Mouse (Mus musculus) kidney, embryonic 14.5 days (tissue): ENCODE measurements at regions not wholly inside any gene's neighbourhood (a gene's known extent, or its start where the extent isn't known, plus 50 kb on each side); places are given as distances from the start of the nearest gene placed in this dataset.
A peak's percentile ranks its signal among the peaks of the same experiment; 100 is the strongest.
"Not testable (repeated sequence)": the region's sequence is repeated elsewhere in the genome, so short reads cannot be mapped to it uniquely, and the experiment has no call there.

Source experiments
- ATAC-seq: fragments of 200-750 bp; cut with Nextera tagmentation; 2 replicates; pipeline ENCODE4 v1.8.0; 2017; ENCODE audit warnings: moderate number of reproducible peaks, mild to moderate bottlenecking, moderate TSS enrichment, moderate library complexity; ENCODE audit not compliant: low FRiP score, low TSS enrichment
- H3K27ac ChIP-seq: fragments of 300-500 bp; sonication (generic); 2 replicates; pipeline ENCODE4 v1.5.1; 2014; ENCODE audit warnings: low read depth, mild to moderate bottlenecking, low read length, moderate library complexity, mixed read lengths
- H3K27me3 ChIP-seq: fragments of 300-500 bp; sonication (generic); 2 replicates; pipeline ENCODE4 v1.6.1; 2014; ENCODE audit warnings: mild to moderate bottlenecking, low read length; ENCODE audit not compliant: control insufficient read depth, insufficient read depth
- H3K36me3 ChIP-seq: fragments of 300-500 bp; sonication (generic); 2 replicates; pipeline ENCODE4 v1.6.1; 2014; ENCODE audit warnings: low read length, mixed read lengths; ENCODE audit not compliant: control insufficient read depth, insufficient read depth
- H3K4me1 ChIP-seq: fragments of 300-500 bp; sonication (generic); 2 replicates; pipeline ENCODE4 v1.6.1; 2014; ENCODE audit warnings: low read length, mixed read lengths; ENCODE audit not compliant: control insufficient read depth, insufficient read depth
- H3K4me2 ChIP-seq: fragments of 300-500 bp; sonication (generic); replicated peaks from 2 replicates; pipeline ENCODE4 v1.6.1; 2014; ENCODE audit warnings: low read depth, mild to moderate bottlenecking, low read length
- H3K4me3 ChIP-seq: fragments of 300-500 bp; sonication (generic); 2 replicates; pipeline ENCODE4 v1.5.1; 2014; ENCODE audit warnings: mild to moderate bottlenecking, low read length
- H3K9ac ChIP-seq: fragments of 300-500 bp; sonication (generic); 2 replicates; pipeline ENCODE4 v1.6.1; 2014; ENCODE audit warnings: low read depth, mild to moderate bottlenecking, low read length, moderate library complexity
- H3K9me3 ChIP-seq: fragments of 300-500 bp; sonication (generic); 2 replicates; pipeline ENCODE4 v1.6.1; 2016; ENCODE audit warnings: low read length; ENCODE audit not compliant: control insufficient read depth
- WGBS: fragments of 180-500 bp; shearing (Covaris S2); extraction: QIAGEN DNeasy Blood & Tissue Kit; methylation state at CpG from one replicate; pipeline ENCODE4 v1.1.7; 2014; 5-methylcytosine and 5-hydroxymethylcytosine counted together

- 90% methylated on average over 7 of the region's 7 CpGs for WGBS
- no peak overlapping the region for H3K9ac ChIP-seq
These were observed 265.2 kb upstream of the Ubash3b start for GRCm38 (mm10) chr9:41426698-41427097.

GRCm38 (mm10) chr9:41425225-41425624 is 263.7 kb upstream of the Ubash3b start:
- Histone ChIP-seq H3K36me3 (no peaks in the 10 kb centered on the region), H3K27ac (no peak overlapping the region), H3K9me3 (no peaks in the 10 kb centered on the region), H3K9ac (no peak overlapping the region), H3K4me1 (no peaks in the 10 kb centered on the region), H3K27me3 (no peaks in the 10 kb centered on the region), H3K4me3 (no peak overlapping the region), H3K4me2 (no peak overlapping the region)
- 93% methylated on average over 6 of the region's 6 CpGs for WGBS
- ATAC-seq = no peak

More at GRCm38 (mm10) chr9:41426698-41427097, 265.2 kb upstream of the Ubash3b start:
- Histone ChIP-seq H3K36me3 (no peaks in the 10 kb centered on the region), H3K9me3 (no peaks in the 10 kb centered on the region), H3K27me3 (no peaks in the 10 kb centered on the region), H3K4me2 (no peak overlapping the region), H3K27ac (no peak overlapping the region), H3K4me1 (no peaks in the 10 kb centered on the region), H3K4me3 (no peak overlapping the region)
- ATAC-seq = no peak

- Histone ChIP-seq H3K4me2 (no peak overlapping the region), H3K9me3 (no peaks in the 10 kb centered on the region), H3K4me1 (no peaks in the 10 kb centered on the region), H3K27me3 (no peaks in the 10 kb centered on the region), H3K4me3 (no peak overlapping the region), H3K9ac (no peak overlapping the region), H3K36me3 (no peaks in the 10 kb centered on the region), H3K27ac (no peak overlapping the region)
- no peak for ATAC-seq
- 82% methylated on average over 3 of the region's 3 CpGs for WGBS
These were observed 252.3 kb upstream of the Ubash3b start for GRCm38 (mm10) chr9:41413791-41414190.

- not testable (repeated sequence) for H3K9me3 ChIP-seq, H3K27ac ChIP-seq, H3K4me1 ChIP-seq, ATAC-seq, H3K4me2 ChIP-seq, H3K27me3 ChIP-seq, H3K4me3 ChIP-seq, H3K36me3 ChIP-seq, H3K9ac ChIP-seq
These were observed 251.6 kb upstream of the Ubash3b start for GRCm38 (mm10) chr9:41413091-41413490.

GRCm38 (mm10) chr9:41412174-41412757 is 250.8 kb upstream of the Ubash3b start:
- peaks cover 4% of the 10 kb centered on the region; the same call in 1 of the 2 replicates for H3K4me1 ChIP-seq
- no peak overlapping the region for H3K4me3 ChIP-seq
- no peak overlapping the region for H3K9ac ChIP-seq
- H3K4me2 ChIP-seq = no peak overlapping the region
- H3K9me3 ChIP-seq = no peaks in the 10 kb centered on the region
- peak; percentile 55; the same call in 1 of the 2 replicates for ATAC-seq
- H3K36me3 ChIP-seq = no peaks in the 10 kb centered on the region
- no peak overlapping the region for H3K27ac ChIP-seq
- no peaks in the 10 kb centered on the region for H3K27me3 ChIP-seq
- 33% methylated on average over 5 of the region's 5 CpGs for WGBS

GRCm38 (mm10) chr9:41408301-41408700 is 246.8 kb upstream of the Ubash3b start:
- Histone ChIP-seq H3K27me3 (no peaks in the 10 kb centered on the region), H3K27ac (no peak overlapping the region), H3K4me3 (no peak overlapping the region), H3K4me2 (no peak overlapping the region), H3K9me3 (no peaks in the 10 kb centered on the region), H3K36me3 (no peaks in the 10 kb centered on the region), H3K4me1 (peaks cover 4% of the 10 kb centered on the region; the same call in 1 of the 2 replicates), H3K9ac (no peak overlapping the region)
- 8% methylated on average over 2 of the region's 2 CpGs for WGBS
- ATAC-seq = no peak

GRCm38 (mm10) chr9:41407078-41407477 is 245.6 kb upstream of the Ubash3b start:
- Histone ChIP-seq H3K4me2 (no peak overlapping the region), H3K27ac (no peak overlapping the region), H3K4me1 (peaks cover 4% of the 10 kb centered on the region; the same call in 1 of the 2 replicates), H3K36me3 (no peaks in the 10 kb centered on the region), H3K27me3 (no peaks in the 10 kb centered on the region), H3K4me3 (no peak overlapping the region), H3K9me3 (no peaks in the 10 kb centered on the region), H3K9ac (no peak overlapping the region)
- 71% methylated on average over 2 of the region's 2 CpGs for WGBS
- ATAC-seq = no peak

- no peak for ATAC-seq
- H3K27ac ChIP-seq = no peak overlapping the region
- WGBS = 85% methylated on average over 3 of the region's 3 CpGs
These were observed 241.4 kb upstream of the Ubash3b start for GRCm38 (mm10) chr9:41402942-41403341.

GRCm38 (mm10) chr9:41400950-41401349 is 239.5 kb upstream of the Ubash3b start:
- Histone ChIP-seq H3K4me1 (no peaks in the 10 kb centered on the region), H3K9me3 (no peaks in the 10 kb centered on the region), H3K27me3 (no peaks in the 10 kb centered on the region), H3K27ac (no peak overlapping the region), H3K4me3 (no peak overlapping the region), H3K36me3 (no peaks in the 10 kb centered on the region), H3K4me2 (no peak overlapping the region), H3K9ac (no peak overlapping the region)
- 87% methylated on average over 6 of the region's 6 CpGs for WGBS
- no peak for ATAC-seq

More at GRCm38 (mm10) chr9:41402942-41403341, 241.4 kb upstream of the Ubash3b start:
- Histone ChIP-seq H3K4me2 (no peak overlapping the region), H3K4me1 (0 out of 2 replicates have a peak, but pooled peaks cover under 1% of the 10 kb centered on the region), H3K36me3 (no peaks in the 10 kb centered on the region), H3K4me3 (no peak overlapping the region), H3K27me3 (no peaks in the 10 kb centered on the region), H3K9ac (no peak overlapping the region), H3K9me3 (no peaks in the 10 kb centered on the region)
